Mouse (Mus musculus) hindbrain, embryonic 13.5 days (tissue): ENCODE results near the gene Eif1. TPM values are rescaled to one million over a fixed set of nuclear protein-coding genes. Genes with fewer than 3 reads are reported as not detected.
"Not testable (repeated sequence)": the region's sequence is repeated elsewhere in the genome, so short reads cannot be mapped to it uniquely, and the experiment has no call there.

Source experiments
- ATAC-seq: fragments of 200-750 bp; cut with Nextera tagmentation; 2 replicates; pipeline ENCODE4 v1.8.0; 2017; ENCODE audit warnings: moderate TSS enrichment; ENCODE audit not compliant: low FRiP score
- H3K27ac ChIP-seq: fragments of 300-500 bp; sonication (generic); 2 replicates; pipeline ENCODE4 v1.5.1; 2015; ENCODE audit warnings: inconsistent platforms, mild to moderate bottlenecking, moderate library complexity
- H3K27me3 ChIP-seq: fragments of 300-500 bp; sonication (generic); 2 replicates; pipeline ENCODE4 v1.6.1; 2015; ENCODE audit warnings: mild to moderate bottlenecking, inconsistent platforms
- H3K36me3 ChIP-seq: fragments of 300-500 bp; sonication (generic); 2 replicates; pipeline ENCODE4 v1.6.1; 2015; ENCODE audit warnings: mild to moderate bottlenecking, inconsistent platforms
- H3K4me1 ChIP-seq: fragments of 300-500 bp; sonication (generic); replicated peaks from 2 replicates; pipeline ENCODE4 v1.6.1; 2015; ENCODE audit warnings: inconsistent platforms
- H3K4me2 ChIP-seq: fragments of 300-500 bp; sonication (generic); 2 replicates; pipeline ENCODE4 v1.6.1; 2015; ENCODE audit warnings: inconsistent platforms, mild to moderate bottlenecking, moderate library complexity
- H3K4me3 ChIP-seq: fragments of 300-500 bp; sonication (generic); 2 replicates; pipeline ENCODE4 v1.5.1; 2015; ENCODE audit warnings: mild to moderate bottlenecking, inconsistent platforms
- H3K9ac ChIP-seq: fragments of 300-500 bp; sonication (generic); 2 replicates; pipeline ENCODE4 v1.6.1; 2015; ENCODE audit warnings: mild to moderate bottlenecking, inconsistent platforms
- H3K9me3 ChIP-seq: fragments of 300-500 bp; sonication (generic); 2 replicates; pipeline ENCODE4 v1.6.1; 2016; ENCODE audit warnings: inconsistent platforms
- WGBS: fragments of 180-500 bp; shearing (Covaris S2); methylation state at CpG from one replicate; pipeline ENCODE4 v1.1.7; 2015; 5-methylcytosine and 5-hydroxymethylcytosine counted together
- polyA plus RNA-seq: library from polyadenylated mRNA; unstranded; fragments of >200 nt; fragmentation: Nextera tagmentation; extraction: Ambion mirVana; gene quantifications from 2 replicates; pipeline ENCODE4 v1.2.1, GENCODE M21; 2015

Gene Eif1
- polyA plus RNA-seq, 1 experiment from 2014 or later = 1,436 TPM

DNA sequence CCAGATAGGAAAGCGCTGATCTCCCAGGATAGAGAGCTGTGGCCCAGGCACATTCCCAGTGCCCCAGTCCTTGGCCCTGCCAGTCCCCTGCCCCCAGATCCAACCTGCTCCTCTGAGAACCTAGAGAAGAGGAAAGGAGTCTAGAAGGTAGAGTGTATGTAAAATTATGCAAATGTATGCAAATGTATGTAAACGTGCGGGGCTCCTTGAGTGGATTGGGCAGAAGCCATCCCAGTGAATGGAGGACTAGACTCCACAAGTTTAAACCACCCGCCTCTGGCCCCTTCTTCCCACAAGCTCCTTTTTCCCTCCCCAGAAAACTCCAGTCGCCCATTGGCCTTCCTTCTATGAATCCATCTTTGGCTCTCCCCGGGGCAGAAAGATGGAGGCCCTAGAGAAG lies 26.8 kb upstream of the Eif1 start:
- 38% methylated on average over 6 of the region's 6 CpGs for WGBS
- Histone ChIP-seq H3K4me3 (no peak overlapping the region), H3K9me3 (no peaks in the 10 kb centered on the region), H3K27me3 (0 out of 2 replicates have a peak, but pooled peaks cover 7% of the 10 kb centered on the region), H3K4me1 (peaks cover 9% of the 10 kb centered on the region; the same call in 1 of the 2 replicates), H3K36me3 (no peaks in the 10 kb centered on the region), H3K9ac (no peak overlapping the region), H3K27ac (no peak overlapping the region), H3K4me2 (no peak overlapping the region)
- ATAC-seq = no peak

DNA sequence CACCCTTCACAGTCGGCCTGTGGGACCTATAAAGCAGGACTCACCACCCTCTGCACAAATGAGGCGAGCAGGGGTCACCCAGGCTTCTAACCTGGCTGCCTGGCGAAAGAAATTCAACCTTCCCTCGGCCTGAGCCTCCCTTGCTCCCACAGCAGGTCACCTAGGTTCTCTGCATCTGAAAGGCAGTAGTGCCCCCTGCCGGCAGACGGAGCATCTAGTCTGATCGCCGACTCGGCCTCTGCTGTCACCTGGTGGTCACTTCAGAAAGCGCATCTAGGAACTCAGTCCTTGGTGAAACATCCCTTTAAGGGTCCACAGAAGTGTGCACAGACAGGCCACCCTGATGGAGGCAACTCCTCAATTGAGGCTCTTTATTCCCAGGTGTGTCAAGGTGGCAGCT lies 24.4 kb upstream of the Eif1 start:
- peak overlapping the region; percentile 29; the same call in 1 of the 2 replicates for H3K4me2 ChIP-seq
- no peak overlapping the region for H3K9ac ChIP-seq
- no peaks in the 10 kb centered on the region for H3K36me3 ChIP-seq
- no peak overlapping the region for H3K27ac ChIP-seq
- no peaks in the 10 kb centered on the region for H3K9me3 ChIP-seq
- H3K4me1 ChIP-seq = peaks cover 12% of the 10 kb centered on the region; the same call in 1 of the 2 replicates
- H3K4me3 ChIP-seq = no peak overlapping the region
- WGBS = 5% methylated on average over 10 of the region's 10 CpGs
- 0 out of 2 replicates have a peak, but pooled peaks have one; percentile 4 for ATAC-seq
- H3K27me3 ChIP-seq = 0 out of 2 replicates have a peak, but pooled peaks cover 7% of the 10 kb centered on the region

- Histone ChIP-seq H3K36me3 (no peaks in the 10 kb centered on the region), H3K4me3 (peak overlapping the region; percentile 7; the same call in 1 of the 2 replicates), H3K27me3 (0 out of 2 replicates have a peak, but pooled peaks cover 7% of the 10 kb centered on the region), H3K9ac (no peak overlapping the region; the same call in 1 of the 2 replicates), H3K4me1 (peaks cover 11% of the 10 kb centered on the region; the same call in 1 of the 2 replicates), H3K4me2 (peak overlapping the region; percentile 44), H3K9me3 (no peaks in the 10 kb centered on the region), H3K27ac (no peak overlapping the region)
- no peak for ATAC-seq
- WGBS = 37% methylated on average over 5 of the region's 5 CpGs
These were observed 21.9 kb upstream of the Eif1 start for GRCm38 (mm10) chr11:100297801-100298200.

DNA sequence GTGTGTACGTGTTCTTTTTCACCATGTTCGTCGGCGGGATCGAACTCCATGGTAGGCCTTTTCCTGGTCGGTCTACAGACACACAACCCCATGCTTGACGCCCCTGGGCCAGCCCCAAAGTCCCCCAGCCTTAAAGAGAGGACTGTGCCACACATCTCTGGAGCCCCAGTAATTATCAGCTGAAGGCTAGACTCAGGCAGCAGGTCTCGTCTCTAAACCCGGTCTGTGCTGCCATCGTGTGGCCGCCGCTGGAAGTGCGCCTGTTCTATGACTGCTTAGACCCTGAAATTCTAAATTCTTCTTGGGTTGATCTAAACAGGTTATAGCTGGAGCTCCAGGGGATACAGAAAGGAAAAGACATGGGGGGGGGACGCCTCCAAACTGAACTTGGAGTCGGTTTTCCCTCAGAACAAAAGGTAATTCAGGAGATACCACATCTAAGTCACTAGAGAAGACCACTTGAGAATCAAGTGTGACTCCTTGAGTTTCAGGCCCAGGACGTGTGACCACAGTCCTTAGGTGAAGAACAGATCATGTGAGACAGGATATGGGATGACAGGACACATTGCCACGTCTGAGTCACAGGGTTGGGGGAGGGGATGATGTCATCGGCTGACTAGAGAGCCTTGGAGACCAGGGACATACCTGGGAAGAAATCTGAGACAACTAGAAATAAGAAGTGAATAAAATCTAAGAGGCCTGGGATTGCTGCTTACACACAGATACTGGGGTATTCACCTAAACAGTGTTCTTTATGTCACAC lies 21.2 kb upstream of the Eif1 start:
- Histone ChIP-seq H3K27ac (no peak overlapping the region), H3K9me3 (no peaks in the 10 kb centered on the region), H3K4me1 (peaks cover 5% of the 10 kb centered on the region; the same call in 1 of the 2 replicates), H3K36me3 (no peaks in the 10 kb centered on the region), H3K27me3 (0 out of 2 replicates have a peak, but pooled peaks cover 7% of the 10 kb centered on the region), H3K4me2 (peak overlapping the region; percentile 44), H3K4me3 (peak overlapping the region; percentile 7; the same call in 1 of the 2 replicates), H3K9ac (no peak overlapping the region; the same call in 1 of the 2 replicates)
- 23% methylated on average over 18 of the region's 18 CpGs for WGBS
- no peak; the same call in 1 of the 2 replicates for ATAC-seq

DNA sequence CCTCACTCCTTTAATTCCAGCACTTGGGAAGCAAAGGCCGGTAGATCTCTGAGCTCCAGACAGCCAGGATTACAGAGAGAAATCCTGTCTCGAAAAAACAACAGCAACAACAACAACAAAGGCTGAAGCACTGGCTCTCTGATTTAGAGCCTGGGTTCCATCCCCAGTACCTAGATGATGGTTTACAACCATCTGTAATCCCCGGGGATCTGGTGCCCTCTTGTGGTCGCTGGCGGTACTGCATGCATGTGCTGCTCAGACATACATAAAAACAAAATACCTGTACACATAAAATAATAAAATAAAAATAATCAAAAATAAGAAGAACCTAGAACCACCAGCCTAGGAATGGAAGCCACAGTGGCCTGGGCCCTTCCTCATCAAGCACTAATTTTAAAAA lies 19.4 kb upstream of the Eif1 start:
- H3K9me3 ChIP-seq = no peaks in the 10 kb centered on the region
- no peak overlapping the region for H3K9ac ChIP-seq
- H3K4me1 ChIP-seq = peaks cover 5% of the 10 kb centered on the region; the same call in 1 of the 2 replicates
- 11% methylated on average over 5 of the region's 5 CpGs for WGBS
- no peaks in the 10 kb centered on the region for H3K36me3 ChIP-seq
- no peak overlapping the region for H3K27ac ChIP-seq
- H3K27me3 ChIP-seq = 0 out of 2 replicates have a peak, but pooled peaks cover 7% of the 10 kb centered on the region
- ATAC-seq = no peak
- H3K4me2 ChIP-seq = no peak overlapping the region
- H3K4me3 ChIP-seq = no peak overlapping the region

- WGBS = 94% methylated on average over 5 of the region's 5 CpGs
- no peak overlapping the region for H3K4me2 ChIP-seq
- H3K36me3 ChIP-seq = no peaks in the 10 kb centered on the region
- H3K27ac ChIP-seq = no peak overlapping the region
- no peak overlapping the region for H3K9ac ChIP-seq
- ATAC-seq = no peak
- peaks cover 5% of the 10 kb centered on the region; the same call in 1 of the 2 replicates for H3K4me1 ChIP-seq
- no peak overlapping the region for H3K4me3 ChIP-seq
- no peaks in the 10 kb centered on the region for H3K9me3 ChIP-seq
- no peaks in the 10 kb centered on the region for H3K27me3 ChIP-seq
These were observed 18.4 kb upstream of the Eif1 start for GRCm38 (mm10) chr11:100301292-100301691.

GRCm38 (mm10) chr11:100307900-100308299 lies 11.8 kb upstream of the Eif1 start:
- no peak for ATAC-seq
- no peaks in the 10 kb centered on the region for H3K36me3 ChIP-seq
- H3K9me3 ChIP-seq = no peaks in the 10 kb centered on the region
- H3K4me2 ChIP-seq = no peak overlapping the region
- no peak overlapping the region for H3K4me3 ChIP-seq
- H3K4me1 ChIP-seq = peaks cover 9% of the 10 kb centered on the region
- H3K27ac ChIP-seq = no peak overlapping the region
- no peak overlapping the region for H3K9ac ChIP-seq
- WGBS = 91% methylated on average over 5 of the region's 5 CpGs
- H3K27me3 ChIP-seq = no peaks in the 10 kb centered on the region

GRCm38 (mm10) chr11:100308672-100309071 lies 11.0 kb upstream of the Eif1 start:
- not testable (repeated sequence) for H3K4me1 ChIP-seq, H3K27me3 ChIP-seq, H3K9me3 ChIP-seq, ATAC-seq, H3K4me3 ChIP-seq, H3K36me3 ChIP-seq, H3K9ac ChIP-seq, H3K27ac ChIP-seq, H3K4me2 ChIP-seq
- WGBS = 86% methylated on average over 5 of the region's 6 CpGs

DNA sequence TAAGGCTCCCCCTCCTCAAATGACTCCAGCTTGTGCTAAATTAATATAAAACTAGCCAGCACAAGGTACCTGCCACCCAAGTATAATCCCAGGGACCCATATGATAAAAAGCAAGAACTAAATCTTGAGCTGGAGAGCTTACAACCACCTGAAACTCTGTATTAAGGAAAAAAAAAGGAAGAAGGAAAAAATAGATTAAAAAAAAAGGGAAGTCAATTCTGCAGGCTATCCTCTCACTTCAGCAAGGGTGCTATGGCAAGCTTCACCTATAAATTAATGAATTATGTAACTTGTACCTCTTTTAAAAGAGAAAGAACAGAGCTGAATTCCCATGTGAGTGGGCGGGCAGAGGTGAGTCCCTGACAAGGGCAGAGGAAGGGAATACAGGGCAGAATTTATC lies 8.0 kb upstream of the Eif1 start:
- no peak overlapping the region for H3K27ac ChIP-seq
- H3K4me3 ChIP-seq = no peak overlapping the region
- no peaks in the 10 kb centered on the region for H3K36me3 ChIP-seq
- ATAC-seq = no peak
- H3K4me2 ChIP-seq = no peak overlapping the region
- WGBS = 55% methylated on average over 1 of the region's 1 CpGs
- H3K9me3 ChIP-seq = no peaks in the 10 kb centered on the region
- H3K4me1 ChIP-seq = peaks cover 9% of the 10 kb centered on the region
- H3K27me3 ChIP-seq = no peaks in the 10 kb centered on the region
- H3K9ac ChIP-seq = no peak overlapping the region

DNA sequence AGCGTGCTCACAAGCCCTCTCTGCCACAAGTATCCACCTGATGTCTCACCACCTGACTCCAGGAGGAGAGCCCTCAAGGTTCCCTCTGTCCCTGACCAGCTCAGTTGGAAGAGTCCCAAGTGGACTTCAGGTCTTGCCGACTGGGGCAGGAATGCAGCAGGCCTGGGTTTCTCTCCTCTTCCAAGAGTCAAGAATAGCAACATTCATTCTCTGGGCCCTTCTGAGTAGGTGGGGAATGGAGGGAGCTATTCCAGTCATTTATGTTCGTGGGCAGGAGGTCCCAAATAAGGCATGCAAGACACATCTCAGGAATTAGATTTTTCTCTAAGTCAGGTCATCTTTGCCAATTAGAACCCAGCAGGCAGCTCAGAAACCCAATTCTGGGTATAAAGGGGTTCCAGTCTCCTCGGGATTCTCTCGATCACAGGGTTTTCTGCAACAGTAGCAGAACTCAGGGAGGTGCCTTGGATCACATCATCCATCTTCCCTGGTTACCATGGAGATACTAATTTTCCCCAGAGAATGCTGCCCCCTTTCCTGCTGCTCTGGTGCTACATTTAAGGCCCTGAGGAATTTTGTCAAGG lies 7.5 kb upstream of the Eif1 start:
- Histone ChIP-seq H3K27me3 (no peaks in the 10 kb centered on the region), H3K9ac (no peak overlapping the region; the same call in 1 of the 2 replicates), H3K27ac (peak overlapping the region; percentile 66), H3K36me3 (no peaks in the 10 kb centered on the region), H3K4me3 (no peak overlapping the region), H3K4me2 (no peak overlapping the region), H3K9me3 (no peaks in the 10 kb centered on the region), H3K4me1 (peaks cover 9% of the 10 kb centered on the region)
- 31% methylated on average over 5 of the region's 5 CpGs for WGBS
- ATAC-seq = no peak

DNA sequence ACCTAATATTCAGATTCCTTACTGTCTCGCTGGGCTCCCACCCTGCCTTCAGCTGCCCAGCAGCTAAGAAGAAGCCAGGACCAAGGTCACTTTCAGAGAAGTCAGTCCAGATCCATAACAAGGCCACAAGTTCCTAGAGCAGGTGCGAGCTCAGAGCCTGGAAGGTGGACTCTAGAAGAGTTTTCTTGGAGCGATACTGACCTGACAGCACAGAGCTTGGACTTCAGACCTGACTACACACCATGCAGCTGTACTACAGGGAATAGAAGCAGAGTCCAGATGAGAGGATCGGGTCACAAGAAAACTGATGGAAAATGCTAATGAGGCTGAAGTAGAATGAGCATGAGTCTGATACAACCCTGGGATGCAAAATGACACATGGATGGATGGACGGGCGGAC lies 6.3 kb upstream of the Eif1 start:
- H3K4me2 ChIP-seq = no peak overlapping the region
- peaks cover 9% of the 10 kb centered on the region for H3K4me1 ChIP-seq
- H3K27me3 ChIP-seq = no peaks in the 10 kb centered on the region
- 88% methylated on average over 6 of the region's 6 CpGs for WGBS
- no peak overlapping the region for H3K27ac ChIP-seq
- no peaks in the 10 kb centered on the region for H3K9me3 ChIP-seq
- no peak for ATAC-seq
- no peak overlapping the region for H3K9ac ChIP-seq
- no peak overlapping the region for H3K4me3 ChIP-seq
- H3K36me3 ChIP-seq = no peaks in the 10 kb centered on the region

DNA sequence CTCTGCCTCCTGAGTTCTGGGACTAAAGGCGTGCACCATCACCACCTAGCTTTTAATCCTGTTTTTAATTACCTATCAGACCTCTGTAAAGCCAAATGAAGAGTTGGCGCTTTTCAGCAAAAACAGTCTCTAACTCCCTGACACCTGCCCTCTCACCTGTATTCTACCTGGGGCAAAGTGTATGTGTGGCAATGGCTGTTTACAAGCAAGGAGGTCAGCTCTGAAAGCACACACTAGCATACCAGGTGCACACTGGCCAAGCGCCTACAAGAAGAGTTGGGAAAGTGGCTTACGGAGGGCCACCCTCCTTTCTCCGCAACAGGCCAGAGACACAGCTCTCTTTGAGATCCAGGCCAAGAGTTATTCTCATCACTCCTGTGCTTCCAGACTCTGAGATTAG lies 4.2 kb upstream of the Eif1 start:
- 87% methylated on average over 5 of the region's 5 CpGs for whole genome bisulfite sequencing
- H3K27ac ChIP-seq = no peak overlapping the region

More for the DNA sequence above, 4.2 kb upstream of the Eif1 start:
- Histone ChIP-seq H3K9ac (no peak overlapping the region), H3K9me3 (no peaks in the 10 kb centered on the region), H3K4me3 (no peak overlapping the region), H3K36me3 (no peaks in the 10 kb centered on the region), H3K4me1 (peaks cover 12% of the 10 kb centered on the region), H3K27me3 (no peaks in the 10 kb centered on the region), H3K4me2 (no peak overlapping the region)
- no peak for ATAC-seq
